Mouse (Mus musculus) liver, embryonic 15.5 days (tissue): ENCODE measurements at regions not wholly inside any gene's neighbourhood (a gene's known extent, or its start where the extent isn't known, plus 50 kb on each side); places are given as distances from the start of the nearest gene placed in this dataset.

Experiments used
- ATAC-seq: fragments of 200-750 bp; cut with Nextera tagmentation; 2 replicates; pipeline ENCODE4 v1.8.0; 2017; ENCODE audit warnings: moderate number of reproducible peaks, mild to moderate bottlenecking, moderate library complexity; ENCODE audit not compliant: insufficient read depth
- H3K27ac ChIP-seq: fragments of 300-500 bp; sonication (generic); replicated peaks from 2 replicates; pipeline ENCODE4 v1.5.1; 2015; ENCODE audit warnings: mild to moderate bottlenecking, inconsistent platforms
- H3K27me3 ChIP-seq: fragments of 300-500 bp; sonication (generic); 2 replicates; pipeline ENCODE4 v1.6.1; 2015; ENCODE audit warnings: mild to moderate bottlenecking, inconsistent platforms
- H3K36me3 ChIP-seq: fragments of 300-500 bp; sonication (generic); replicated peaks from 2 replicates; pipeline ENCODE4 v1.6.1; 2015; ENCODE audit warnings: moderate library complexity, mild to moderate bottlenecking, inconsistent platforms
- H3K4me1 ChIP-seq: fragments of 300-500 bp; sonication (generic); replicated peaks from 2 replicates; pipeline ENCODE4 v1.6.1; 2015; ENCODE audit warnings: inconsistent platforms
- H3K4me2 ChIP-seq: fragments of 300-500 bp; sonication (generic); 2 replicates; pipeline ENCODE4 v1.6.1; 2015; ENCODE audit warnings: moderate library complexity, mild to moderate bottlenecking, inconsistent platforms
- H3K4me3 ChIP-seq: fragments of 300-500 bp; sonication (generic); replicated peaks from 2 replicates; pipeline ENCODE4 v1.5.1; 2015; ENCODE audit warnings: mild to moderate bottlenecking, inconsistent platforms
- H3K9ac ChIP-seq: fragments of 300-500 bp; sonication (generic); 2 replicates; pipeline ENCODE4 v1.6.1; 2015; ENCODE audit warnings: moderate library complexity, mild to moderate bottlenecking, inconsistent platforms
- H3K9me3 ChIP-seq: fragments of 300-500 bp; sonication (generic); replicated peaks from 2 replicates; pipeline ENCODE4 v1.6.1; 2016; ENCODE audit warnings: inconsistent platforms
- WGBS: fragments of 180-500 bp; shearing (Covaris S2); methylation state at CpG from one replicate; pipeline ENCODE4 v1.1.7; 2015; ENCODE audit warnings: mixed read lengths; ENCODE audit not compliant: insufficient replicate concordance; 5-methylcytosine and 5-hydroxymethylcytosine counted together

DNA sequence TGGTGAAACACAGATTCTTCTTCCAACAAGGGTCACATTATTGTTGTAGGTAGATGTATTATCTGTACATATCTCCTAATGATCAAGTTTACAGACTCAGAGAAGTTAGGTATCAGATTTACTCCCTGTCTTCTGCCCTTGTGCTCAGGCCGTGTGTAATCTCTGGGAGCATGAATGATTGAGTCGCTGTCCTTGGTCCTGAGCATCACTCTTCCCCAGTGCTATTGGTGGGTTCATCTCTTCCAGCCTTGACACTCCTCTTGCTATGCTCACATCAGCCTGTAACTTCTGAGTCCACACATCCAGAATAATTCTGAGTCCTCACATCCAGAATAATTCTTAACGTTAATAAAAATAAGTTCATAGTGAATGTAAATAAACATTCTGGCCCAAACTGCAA is 295.6 kb downstream of the Basp1 start:
- no peak for ATAC-seq
- Histone ChIP-seq H3K4me2 (no peak overlapping the region), H3K9me3 (no peaks in the 10 kb centered on the region), H3K9ac (no peak overlapping the region), H3K4me1 (no peaks in the 10 kb centered on the region), H3K4me3 (no peak overlapping the region), H3K27me3 (no peaks in the 10 kb centered on the region), H3K27ac (no peak overlapping the region), H3K36me3 (no peaks in the 10 kb centered on the region)
- 31% methylated on average over 3 of the region's 3 CpGs for WGBS

DNA sequence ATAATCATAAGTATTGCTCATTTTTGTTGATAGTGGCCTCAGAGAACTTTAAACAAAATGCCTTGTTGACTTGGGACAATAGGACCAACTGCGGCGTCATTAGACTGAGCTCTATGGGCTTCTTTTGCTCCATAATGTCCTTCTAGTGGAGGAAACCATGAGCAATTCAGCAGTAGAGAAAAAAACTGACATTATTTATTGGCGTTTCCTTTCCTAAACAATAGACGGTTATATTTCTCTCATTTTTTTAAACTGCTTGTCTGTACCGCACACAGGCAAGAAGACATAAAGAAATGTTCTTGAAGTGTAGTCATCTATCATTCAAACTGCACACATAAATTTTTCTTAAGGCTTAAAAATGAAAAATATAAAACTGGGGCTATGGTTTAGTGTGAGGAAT is 310.8 kb downstream of the Basp1 start:
- Histone ChIP-seq H3K27ac (no peak overlapping the region), H3K9ac (no peak overlapping the region), H3K9me3 (no peaks in the 10 kb centered on the region), H3K27me3 (no peaks in the 10 kb centered on the region), H3K4me2 (no peak overlapping the region), H3K36me3 (no peaks in the 10 kb centered on the region), H3K4me1 (no peaks in the 10 kb centered on the region), H3K4me3 (no peak overlapping the region)
- ATAC-seq, result no peak
- WGBS, result 51% methylated on average over 5 of the region's 5 CpGs

DNA sequence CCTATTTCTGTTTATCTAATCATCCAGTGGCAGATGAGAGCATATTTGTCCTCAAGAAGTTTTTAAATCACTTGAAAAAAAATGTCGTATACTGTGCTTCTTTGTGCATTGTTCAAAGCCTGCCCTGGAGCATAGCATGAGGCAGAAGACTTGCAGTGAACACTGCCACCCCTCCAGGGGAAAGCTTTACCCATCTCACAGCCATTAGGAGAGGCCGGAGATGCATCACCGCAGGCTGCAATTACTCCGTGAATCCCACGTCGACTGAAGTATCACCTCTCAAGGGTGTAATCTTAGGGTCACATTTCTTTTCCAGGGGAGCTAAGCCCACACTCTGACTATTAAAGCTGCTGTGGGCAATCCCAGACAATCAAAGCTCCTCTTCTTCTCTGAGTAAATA is 319.8 kb downstream of the Basp1 start:
- no peak for ATAC-seq
- Histone ChIP-seq H3K36me3 (no peaks in the 10 kb centered on the region), H3K4me2 (no peak overlapping the region), H3K9ac (no peak overlapping the region), H3K4me3 (no peak overlapping the region), H3K27ac (no peak overlapping the region), H3K4me1 (no peaks in the 10 kb centered on the region), H3K27me3 (no peaks in the 10 kb centered on the region), H3K9me3 (no peaks in the 10 kb centered on the region)
- WGBS, result 39% methylated on average over 6 of the region's 6 CpGs

DNA sequence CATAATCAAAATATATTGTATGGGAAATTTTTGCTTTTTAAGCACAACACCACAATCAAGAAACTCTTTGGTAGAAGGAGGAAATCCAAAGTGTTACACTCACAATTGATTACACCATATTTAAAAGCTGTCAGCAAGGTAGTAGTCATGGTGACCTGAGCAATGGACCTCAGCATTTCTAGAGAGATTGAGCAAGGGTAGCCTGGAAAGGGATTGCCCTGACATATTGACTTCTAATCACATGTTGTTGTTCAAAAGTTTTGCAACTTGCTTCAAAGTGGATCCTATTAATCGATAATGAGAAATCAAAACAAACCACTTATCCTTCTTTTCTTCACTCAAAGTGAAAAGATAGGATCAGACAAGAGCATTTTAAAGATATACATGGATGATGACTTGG is 343.9 kb downstream of the Basp1 start:
- Histone ChIP-seq H3K4me1 (no peaks in the 10 kb centered on the region), H3K9me3 (no peaks in the 10 kb centered on the region), H3K9ac (no peak overlapping the region), H3K27ac (no peak overlapping the region), H3K27me3 (no peaks in the 10 kb centered on the region), H3K4me3 (no peak overlapping the region), H3K36me3 (no peaks in the 10 kb centered on the region), H3K4me2 (no peak overlapping the region)
- ATAC-seq, result no peak
- 58% methylated on average over 1 of the region's 1 CpGs for WGBS

DNA sequence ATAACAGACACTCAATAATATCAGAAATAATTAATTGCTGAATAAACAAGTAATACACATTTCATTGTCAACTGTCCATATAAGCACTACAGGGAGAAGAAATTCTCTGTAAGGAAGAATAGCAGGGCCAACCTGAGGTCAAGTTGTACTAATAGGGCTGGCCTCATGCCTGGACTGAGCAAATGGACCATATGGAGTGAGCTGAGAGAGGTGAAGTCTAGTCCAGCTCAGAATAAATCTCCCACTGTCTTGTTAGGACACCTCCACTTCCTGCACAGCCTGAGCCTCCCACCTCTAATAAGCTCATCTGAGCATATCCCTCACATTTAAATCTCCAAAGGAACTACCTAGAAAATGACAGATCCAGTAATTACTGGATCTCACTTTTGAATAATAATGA is 354.2 kb downstream of the Basp1 start:
- ATAC-seq, result no peak
- no peak overlapping the region for H3K4me3 ChIP-seq
- no peaks in the 10 kb centered on the region for H3K36me3 ChIP-seq
- no peaks in the 10 kb centered on the region for H3K4me1 ChIP-seq
- H3K9ac ChIP-seq, result no peak overlapping the region
- H3K9me3 ChIP-seq, result no peaks in the 10 kb centered on the region
- no peak overlapping the region for H3K27ac ChIP-seq
- H3K4me2 ChIP-seq, result no peak overlapping the region
- no peaks in the 10 kb centered on the region for H3K27me3 ChIP-seq

- 13% methylated on average over 1 of the region's 1 CpGs for WGBS
These were observed 365.7 kb downstream of the Basp1 start for GRCm38 (mm10) chr15:25047875-25048274.

DNA sequence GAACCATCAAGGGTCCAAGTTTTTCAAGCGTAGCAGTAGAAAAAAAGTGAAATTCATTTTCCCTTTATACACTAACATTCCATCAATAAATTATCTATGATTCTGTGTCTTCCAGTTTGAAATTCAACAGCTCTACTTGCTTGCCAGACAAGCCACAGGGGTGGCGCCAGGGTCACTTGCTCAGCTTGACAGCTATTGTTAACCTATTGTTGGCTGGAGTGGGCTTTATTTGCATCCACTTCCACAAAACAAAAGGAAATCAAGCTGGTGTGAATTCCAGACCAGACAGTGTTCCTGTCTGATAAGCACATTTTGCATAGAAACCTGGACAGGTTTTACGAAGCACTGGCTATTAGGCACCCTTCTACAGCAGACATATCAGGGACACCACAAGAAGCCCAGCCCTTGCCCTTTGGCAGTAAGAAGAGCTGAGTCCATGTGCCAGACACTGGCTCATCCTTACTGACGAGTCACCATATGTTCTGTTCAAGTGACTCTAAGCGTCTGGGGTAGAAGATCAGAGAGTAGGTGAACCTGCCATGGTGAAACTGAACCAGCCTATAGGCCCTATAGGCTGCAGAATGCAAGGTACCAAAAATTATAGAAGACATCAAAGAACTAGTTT is 366.9 kb downstream of the Basp1 start:
- Histone ChIP-seq H3K9ac (no peak overlapping the region), H3K27ac (no peak overlapping the region), H3K4me2 (no peak overlapping the region), H3K36me3 (no peaks in the 10 kb centered on the region), H3K9me3 (no peaks in the 10 kb centered on the region), H3K27me3 (no peaks in the 10 kb centered on the region), H3K4me3 (no peak overlapping the region), H3K4me1 (no peaks in the 10 kb centered on the region)
- WGBS, result 44% methylated on average over 5 of the region's 5 CpGs
- no peak for ATAC-seq

More at GRCm38 (mm10) chr15:25047875-25048274, 365.7 kb downstream of the Basp1 start:
- no peaks in the 10 kb centered on the region for H3K27me3 ChIP-seq
- H3K4me1 ChIP-seq, result no peaks in the 10 kb centered on the region
- no peak overlapping the region for H3K27ac ChIP-seq
- no peaks in the 10 kb centered on the region for H3K36me3 ChIP-seq
- H3K9me3 ChIP-seq, result no peaks in the 10 kb centered on the region
- no peak overlapping the region for H3K9ac ChIP-seq
- no peak for ATAC-seq
- H3K4me3 ChIP-seq, result no peak overlapping the region
- H3K4me2 ChIP-seq, result no peak overlapping the region

- H3K4me1 ChIP-seq, result no peaks in the 10 kb centered on the region
- 68% methylated on average over 3 of the region's 3 CpGs for WGBS
These were observed 377.3 kb downstream of the Basp1 start for GRCm38 (mm10) chr15:25036231-25036630.

DNA sequence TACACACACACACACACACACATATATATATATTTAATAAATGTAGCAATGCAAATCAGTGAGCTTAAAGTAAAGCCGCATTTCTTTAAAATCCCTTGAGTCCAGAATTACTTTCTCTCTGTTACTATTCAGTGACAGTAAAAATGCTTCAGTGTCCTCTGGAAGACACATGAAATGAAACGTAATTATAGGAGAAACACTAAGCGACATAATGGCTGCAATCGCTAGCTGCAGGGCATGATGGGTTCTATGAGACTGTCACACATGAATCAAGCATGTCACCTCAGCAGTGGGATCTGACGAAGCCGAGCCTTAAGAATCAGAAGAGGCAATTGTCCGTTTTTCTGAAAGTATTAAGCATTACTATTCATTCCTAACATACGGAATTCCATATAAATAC is 385.7 kb downstream of the Basp1 start:
- no peak overlapping the region for H3K9ac ChIP-seq
- H3K4me1 ChIP-seq, result no peaks in the 10 kb centered on the region
- WGBS, result 70% methylated on average over 8 of the region's 8 CpGs
- H3K9me3 ChIP-seq, result no peaks in the 10 kb centered on the region
- no peak overlapping the region for H3K27ac ChIP-seq
- no peak overlapping the region for H3K4me3 ChIP-seq
- no peak overlapping the region for H3K4me2 ChIP-seq
- ATAC-seq, result no peak
- H3K36me3 ChIP-seq, result no peaks in the 10 kb centered on the region
- no peaks in the 10 kb centered on the region for H3K27me3 ChIP-seq

More at GRCm38 (mm10) chr15:25036231-25036630, 377.3 kb downstream of the Basp1 start:
- Histone ChIP-seq H3K4me3 (no peak overlapping the region), H3K27ac (no peak overlapping the region), H3K9ac (no peak overlapping the region), H3K36me3 (no peaks in the 10 kb centered on the region), H3K4me2 (no peak overlapping the region), H3K27me3 (no peaks in the 10 kb centered on the region), H3K9me3 (no peaks in the 10 kb centered on the region)
- no peak for ATAC-seq

DNA sequence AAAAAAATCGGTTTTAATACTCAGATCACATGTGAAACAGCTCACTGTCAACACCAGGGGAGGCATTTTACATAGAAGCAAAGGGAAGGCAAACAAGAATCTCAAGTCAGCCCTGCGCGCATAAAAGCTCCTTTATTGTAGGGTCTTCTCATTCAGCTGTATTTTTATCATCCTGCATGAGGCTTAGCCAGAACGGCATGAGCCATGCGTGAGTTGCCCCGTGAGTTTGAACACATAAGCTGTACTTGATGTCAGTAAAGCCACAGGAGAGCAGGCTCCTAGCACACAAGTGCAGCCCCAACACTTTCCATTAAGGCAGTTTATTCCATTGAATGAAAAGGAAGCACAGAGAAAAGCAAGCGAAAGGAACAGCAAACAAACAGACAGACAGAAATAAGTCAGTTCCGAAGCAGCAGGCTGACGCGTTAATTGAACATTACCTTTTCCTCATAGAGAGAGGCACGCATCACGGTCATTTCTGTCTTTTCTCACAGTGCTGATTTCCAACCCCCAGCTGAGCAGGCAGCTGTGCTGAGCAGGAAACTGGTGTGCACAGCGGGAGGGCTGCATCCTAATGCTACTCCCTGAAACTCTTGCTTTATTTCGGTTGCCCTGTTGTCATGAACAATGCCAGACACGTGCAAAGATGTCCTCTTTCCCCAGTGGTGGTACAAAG is 386.6 kb downstream of the Basp1 start:
- 20% methylated on average over 15 of the region's 15 CpGs for WGBS
- Histone ChIP-seq H3K27ac (no peak overlapping the region), H3K4me1 (no peaks in the 10 kb centered on the region), H3K27me3 (no peaks in the 10 kb centered on the region), H3K4me3 (no peak overlapping the region), H3K36me3 (no peaks in the 10 kb centered on the region), H3K9ac (no peak overlapping the region), H3K4me2 (no peak overlapping the region), H3K9me3 (no peaks in the 10 kb centered on the region)
- no peak for ATAC-seq

GRCm38 (mm10) chr15:25026351-25026750 is 387.2 kb downstream of the Basp1 start:
- ATAC-seq, result no peak
- 61% methylated on average over 8 of the region's 8 CpGs for WGBS
- no peaks in the 10 kb centered on the region for H3K27me3 ChIP-seq

GRCm38 (mm10) chr15:25020916-25021315 is 392.6 kb downstream of the Basp1 start:
- no peak overlapping the region for H3K9ac ChIP-seq
- no peak for ATAC-seq
- no peaks in the 10 kb centered on the region for H3K27me3 ChIP-seq
- no peak overlapping the region for H3K27ac ChIP-seq
- no peaks in the 10 kb centered on the region for H3K4me1 ChIP-seq
- H3K4me3 ChIP-seq, result no peak overlapping the region
- no peaks in the 10 kb centered on the region for H3K36me3 ChIP-seq
- 42% methylated on average over 3 of the region's 3 CpGs for WGBS
- H3K4me2 ChIP-seq, result no peak overlapping the region
- H3K9me3 ChIP-seq, result no peaks in the 10 kb centered on the region

More at GRCm38 (mm10) chr15:25026351-25026750, 387.2 kb downstream of the Basp1 start:
- Histone ChIP-seq H3K4me1 (no peaks in the 10 kb centered on the region), H3K9ac (no peak overlapping the region), H3K27ac (no peak overlapping the region), H3K4me2 (no peak overlapping the region), H3K36me3 (no peaks in the 10 kb centered on the region), H3K4me3 (no peak overlapping the region), H3K9me3 (no peaks in the 10 kb centered on the region)
